1 mouse cellular context compared by ENCODE assay signal in the genomic region with DNA sequence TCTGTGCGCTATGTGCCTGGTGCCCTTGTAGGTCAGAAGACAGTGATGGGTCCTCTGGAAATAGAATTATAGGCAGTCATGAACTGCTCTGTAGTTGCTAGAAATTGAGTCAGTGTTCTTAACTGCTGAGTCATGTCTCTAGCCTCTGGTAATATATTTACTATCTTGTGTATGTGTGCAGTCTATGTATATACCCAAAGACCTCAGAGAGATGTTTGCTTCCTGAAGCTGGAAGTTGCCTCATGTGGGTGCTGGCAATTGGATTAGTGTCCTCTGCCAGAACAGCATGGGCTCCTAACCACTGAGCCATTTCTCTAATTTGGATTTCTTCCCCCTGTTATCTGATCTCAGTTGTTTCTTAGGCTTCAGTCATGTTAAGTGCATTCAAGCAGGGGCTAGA.
TF ChIP-seq lines count a peak whose summit lies in the region.

No protein-coding gene starts in this region.

TF ChIP-seq in CH12.LX, 34 proteins besides CTCF, POLR2A, EP300 and RAD21 (continued from another document):
- TF ChIP-seq USF2 (conservative IDR thresholded peaks at IDR 0.05; ENCODE audit: low read depth, low read length) = no peak
- no peak for TF ChIP-seq ZKSCAN1 (IDR thresholded peaks at IDR 0.05; ENCODE audit: borderline replicate concordance, low read depth, low read length)
- no peak for TF ChIP-seq JUND (conservative IDR thresholded peaks at IDR 0.05; ENCODE audit: low read depth, low read length)
- TF ChIP-seq POLR2AphosphoS2 (IDR thresholded peaks at IDR 0.05; ENCODE audit: low read depth, low read length) = no peak
- TF ChIP-seq IRF4 (IDR thresholded peaks at IDR 0.05; ENCODE audit: low read depth, low read length) = no peak
- no peak for TF ChIP-seq TCF12 (IDR thresholded peaks at IDR 0.05; ENCODE audit: low read depth, low read length)
- no peak for TF ChIP-seq JUN (IDR thresholded peaks at IDR 0.05; ENCODE audit: insufficient read depth, low read depth, low read length)
- TF ChIP-seq RCOR1 (conservative IDR thresholded peaks at IDR 0.05; ENCODE audit: low read depth, low read length) = no peak
- TF ChIP-seq BHLHE40 (IDR thresholded peaks at IDR 0.05; ENCODE audit: low read depth, low read length) = no peak
- no peak for TF ChIP-seq CHD1 (IDR thresholded peaks at IDR 0.05; ENCODE audit: low read depth, low read length)
TF ChIP-seq in CH12.LX: peak in this region for 0.
